Mouse (Mus musculus) ES-E14 (cell line): Measurements from ENCODE around the gene Fem1a.

Experiments used
- CHD2 ChIP-seq: IDR thresholded peaks from 2 replicates; pipeline ENCODE4 v1.6.1; 2014; ENCODE audit warnings: mild to moderate bottlenecking, low read depth, low read length, inconsistent platforms
- HCFC1 ChIP-seq: IDR thresholded peaks from 2 replicates; pipeline ENCODE4 v1.6.1; 2012; ENCODE audit warnings: low read length, inconsistent platforms, borderline replicate concordance; ENCODE audit not compliant: insufficient read depth
- MAFK ChIP-seq: IDR thresholded peaks from 2 replicates; pipeline ENCODE4 v1.6.1; 2014; ENCODE audit warnings: mild to moderate bottlenecking, low read depth, low read length, inconsistent platforms; ENCODE audit not compliant: insufficient read depth

GRCm38 (mm10) chr17:56275842-56276480 is 19.4 kb downstream of the Fem1a start:
- TF ChIP-seq MAFK (no peak), HCFC1 (no peak), CHD2 (no peak)
